Mouse (Mus musculus) liver, embryonic 14.5 days (tissue): Measurements from ENCODE around the gene Ptpn13. TPM values are rescaled to one million over a fixed set of nuclear protein-coding genes. Genes with fewer than 3 reads are reported as not detected.

Source experiments
- ATAC-seq: fragments of 200-750 bp; cut with Nextera tagmentation; 2 replicates; pipeline ENCODE4 v1.8.0; 2017; ENCODE audit warnings: moderate number of reproducible peaks, mild to moderate bottlenecking, moderate library complexity; ENCODE audit not compliant: insufficient read depth
- DNase-seq, 3 experiments: peaks; one replicate each; pipeline ENCODE4 v3.0.0-alpha.2; 2012 to 2013; ENCODE audit warnings: low read depth in 3 of 3, low spot score in 3 of 3
- H3K27ac ChIP-seq: fragments of 300-500 bp; sonication (generic); 2 replicates; pipeline ENCODE4 v1.5.1; 2014; ENCODE audit warnings: moderate library complexity, mild to moderate bottlenecking, control low read depth, inconsistent platforms
- H3K27me3 ChIP-seq: fragments of 300-500 bp; sonication (generic); 2 replicates; pipeline ENCODE4 v1.6.1; 2014; ENCODE audit warnings: mild to moderate bottlenecking, low read length, moderate library complexity; ENCODE audit not compliant: control insufficient read depth, insufficient read depth
- H3K36me3 ChIP-seq: fragments of 300-500 bp; sonication (generic); replicated peaks from 2 replicates; pipeline ENCODE4 v1.6.1; 2014; ENCODE audit warnings: low read depth; ENCODE audit not compliant: control insufficient read depth, insufficient read depth
- H3K4me1 ChIP-seq, 2 experiments: fragments of 200-500 bp in 1 of 2; fragments of 300-500 bp in 1 of 2; sonication (generic) in 1 of 2; replicated peaks; 2 replicates each; pipeline ENCODE4 v1.6.1; 2012 to 2014; ENCODE audit warnings: antibody characterized with exemption in 1 of 2, inconsistent platforms in 1 of 2, low read length in 1 of 2; ENCODE audit not compliant: control insufficient read depth in 2 of 2, insufficient read depth in 2 of 2
- H3K4me2 ChIP-seq: fragments of 300-500 bp; sonication (generic); 2 replicates; pipeline ENCODE4 v1.6.1; 2014; ENCODE audit warnings: low read depth, mild to moderate bottlenecking, control low read depth, moderate library complexity
- H3K4me3 ChIP-seq, 2 experiments: fragments of 200-500 bp in 1 of 2; fragments of 300-500 bp in 1 of 2; sonication (generic) in 1 of 2; 2 replicates each; pipeline ENCODE4 v1.5.1; 2012 to 2014; ENCODE audit warnings: low read depth in 2 of 2, low read length in 2 of 2, mild to moderate bottlenecking in 2 of 2, control low read depth in 1 of 2, inconsistent platforms in 1 of 2, moderate library complexity in 1 of 2; ENCODE audit not compliant: insufficient read depth in 1 of 2
- H3K9ac ChIP-seq: fragments of 300-500 bp; sonication (generic); replicated peaks from 2 replicates; pipeline ENCODE4 v1.6.1; 2014; ENCODE audit warnings: mild to moderate bottlenecking, control low read depth, moderate library complexity
- H3K9me3 ChIP-seq: fragments of 300-500 bp; sonication (generic); 2 replicates; pipeline ENCODE4 v1.6.1; 2016; ENCODE audit warnings: low read length, mixed read lengths; ENCODE audit not compliant: control insufficient read depth
- CTCF ChIP-seq: IDR thresholded peaks from 2 replicates; pipeline ENCODE4 v1.5.1; 2016; ENCODE audit warnings: antibody characterized with exemption, low read depth, control low read depth
- EP300 ChIP-seq: IDR thresholded peaks from 2 replicates; pipeline ENCODE4 v1.6.1; 2016; ENCODE audit warnings: antibody characterized with exemption, low read depth
- WGBS: fragments of 180-500 bp; shearing (Covaris S2); extraction: QIAGEN DNeasy Blood & Tissue Kit; methylation state at CpG from one replicate; pipeline ENCODE4 v1.1.7; 2014; ENCODE audit not compliant: insufficient replicate concordance; 5-methylcytosine and 5-hydroxymethylcytosine counted together
- polyA plus RNA-seq, 2 experiments: library from polyadenylated mRNA; depleted of rRNA in 1 of 2; stranded (reverse) in 1 of 2; unstranded in 1 of 2; fragments of >200 nt; fragmentation: Nextera tagmentation in 1 of 2; extraction: Ambion mirVana in 1 of 2; gene quantifications; 2 replicates each; pipeline versions ENCODE4 v1.2.1 to v1.2.3; 2012 to 2014

Ptpn13 gene
- polyA plus RNA-seq, 2 experiments: 0.53 to 1.0 TPM

GRCm38 (mm10) chr5:103456794-103457193 is 31.8 kb downstream of the Ptpn13 start:
- Histone ChIP-seq H3K27me3 (no peaks in the 10 kb centered on the region), H3K4me2 (no peak overlapping the region), H3K27ac (no peak overlapping the region), H3K9me3 (no peaks in the 10 kb centered on the region), H3K9ac (no peak overlapping the region), H3K36me3 (no peaks in the 10 kb centered on the region), H3K4me1 (no peaks in the 10 kb centered on the region), H3K4me3 (no peak overlapping the region)
- no peak for ATAC-seq
- TF ChIP-seq CTCF (no peak), EP300 (no peak)
- 70% methylated on average over 1 of the region's 1 CpGs for WGBS
- no peak for DNase-seq

- H3K9me3 ChIP-seq: no peaks in the 10 kb centered on the region
- no peaks in the 10 kb centered on the region for H3K36me3 ChIP-seq
- no peak overlapping the region for H3K27ac ChIP-seq
- H3K9ac ChIP-seq: no peak overlapping the region
- H3K4me1 ChIP-seq: no peaks in the 10 kb centered on the region
- TF ChIP-seq EP300 (no peak), CTCF (no peak)
- WGBS: 56% methylated on average over 8 of the region's 8 CpGs
- no peaks in the 10 kb centered on the region for H3K27me3 ChIP-seq
- H3K4me3 ChIP-seq: no peak overlapping the region
- DNase-seq (no peak), ATAC-seq (no peak)
- H3K4me2 ChIP-seq: no peak overlapping the region
Measured at GRCm38 (mm10) chr5:103458411-103458810, 33.4 kb downstream of the Ptpn13 start.

GRCm38 (mm10) chr5:103458959-103459675 is 34.1 kb downstream of the Ptpn13 start:
- DNase-seq (no peak), ATAC-seq (no peak)
- Histone ChIP-seq H3K27ac (no peak overlapping the region), H3K9ac (no peak overlapping the region), H3K4me3 (no peak overlapping the region), H3K36me3 (no peaks in the 10 kb centered on the region), H3K9me3 (no peaks in the 10 kb centered on the region), H3K4me2 (no peak overlapping the region), H3K4me1 (no peaks in the 10 kb centered on the region), H3K27me3 (no peaks in the 10 kb centered on the region)
- TF ChIP-seq EP300: no peak
- no peak for TF ChIP-seq CTCF
- WGBS: 73% methylated on average over 8 of the region's 8 CpGs

- H3K4me3 ChIP-seq: no peak overlapping the region
- DNase-seq (no peak), ATAC-seq (no peak)
- no peak for TF ChIP-seq EP300
- TF ChIP-seq CTCF: no peak
- no peaks in the 10 kb centered on the region for H3K9me3 ChIP-seq
- 40% methylated on average over 6 of the region's 6 CpGs for WGBS
- no peak overlapping the region for H3K27ac ChIP-seq
- no peaks in the 10 kb centered on the region for H3K36me3 ChIP-seq
- no peak overlapping the region for H3K4me2 ChIP-seq
- no peaks in the 10 kb centered on the region for H3K27me3 ChIP-seq
- H3K9ac ChIP-seq: no peak overlapping the region
- H3K4me1 ChIP-seq: no peaks in the 10 kb centered on the region
Measured at GRCm38 (mm10) chr5:103460903-103461302, 35.9 kb downstream of the Ptpn13 start.

GRCm38 (mm10) chr5:103463661-103464219 is 38.7 kb downstream of the Ptpn13 start:
- TF ChIP-seq EP300: no peak
- TF ChIP-seq CTCF: no peak
- H3K27ac ChIP-seq: no peak overlapping the region
- no peak for ATAC-seq
- H3K4me3 ChIP-seq: no peak overlapping the region
- no peak overlapping the region for H3K9ac ChIP-seq
- DNase-seq: no peak
- no peaks in the 10 kb centered on the region for H3K9me3 ChIP-seq
- no peaks in the 10 kb centered on the region for H3K4me1 ChIP-seq
- no peaks in the 10 kb centered on the region for H3K27me3 ChIP-seq
- no peak overlapping the region for H3K4me2 ChIP-seq
- H3K36me3 ChIP-seq: no peaks in the 10 kb centered on the region
- 70% methylated on average over 10 of the region's 10 CpGs for WGBS
